Mouse (Mus musculus) gastrocnemius, postnatal 25 days (tissue): ENCODE measurements around the gene Olfr541. TPM values are rescaled to one million over a fixed set of nuclear protein-coding genes. Genes with fewer than 3 reads are reported as not detected.
"Not testable (repeated sequence)": the region's sequence is repeated elsewhere in the genome, so short reads cannot be mapped to it uniquely, and the experiment has no call there.

Experiments
- DNase-seq: peaks from one replicate; pipeline ENCODE4 v3.0.0; 2022
- long read RNA-seq, 2 experiments: library from polyadenylated mRNA; stranded (forward); transcript quantifications; one replicate each; pipeline ENCODE4 v2.0.0; 2021
- total RNA-seq, 2 experiments: library from RNA; stranded (reverse); gene quantifications; 1 replicate in 1 of 2; 2 replicates in 1 of 2; pipeline ENCODE4 v1.2.3; 2021

The Olfr541 gene
- not detected for total RNA-seq
- long read RNA-seq, experiment 1 = 0 reads
- long read RNA-seq, experiment 2 = 0 reads

DNA sequence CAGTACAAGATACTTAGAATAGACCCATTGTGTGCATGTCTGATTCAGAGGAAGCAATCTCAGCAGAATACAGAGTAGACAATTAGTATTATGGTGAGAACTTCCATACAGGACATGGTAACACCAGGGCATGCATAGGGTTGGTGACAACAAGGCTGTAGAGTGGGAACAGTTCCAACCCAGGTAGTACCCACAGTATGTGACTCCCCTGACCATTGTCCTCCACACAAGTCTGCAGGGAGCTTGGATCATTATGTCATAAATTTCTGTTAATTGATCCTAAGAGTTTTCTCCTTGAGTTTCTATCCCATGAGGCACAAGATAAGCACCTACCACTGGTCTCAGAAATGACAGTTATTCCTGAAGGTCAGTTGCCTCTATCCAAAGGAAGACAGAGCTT is at the start of gene Olfr541:
TSS of gene Olfr541 (plus strand) at position 301 of the 400 bp plus-strand sequence.
- no peak for DNase-seq

DNA sequence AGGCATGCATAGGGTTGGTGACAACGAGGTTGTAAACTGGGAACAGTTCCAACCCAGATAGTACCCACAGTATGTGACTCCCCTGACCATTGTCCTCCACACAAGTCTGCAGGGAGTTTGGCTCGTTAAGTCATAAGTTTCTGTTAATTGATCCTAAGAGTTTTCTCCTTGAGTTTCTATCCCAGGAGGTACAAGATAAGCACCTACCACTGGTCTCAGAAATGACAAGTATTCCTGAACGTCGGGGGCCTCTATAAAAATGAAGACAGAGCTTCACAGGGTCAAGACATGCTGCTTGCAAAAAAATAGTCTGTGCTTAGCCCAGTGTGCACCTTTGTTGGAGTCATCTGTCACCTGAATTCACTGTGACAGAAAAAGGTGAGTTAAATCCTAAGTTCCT is 37.4 kb upstream of the Olfr541 start, which contains the start of gene Olfr539:
TSS of gene Olfr539 (plus strand) at position 301 of the 400 bp plus-strand sequence.
- DNase-seq = no peak

- DNase-seq = not testable (repeated sequence)
Measured at GRCm38 (mm10) chr7:140670693-140671092, 26.4 kb upstream of the Olfr541 start.

DNA sequence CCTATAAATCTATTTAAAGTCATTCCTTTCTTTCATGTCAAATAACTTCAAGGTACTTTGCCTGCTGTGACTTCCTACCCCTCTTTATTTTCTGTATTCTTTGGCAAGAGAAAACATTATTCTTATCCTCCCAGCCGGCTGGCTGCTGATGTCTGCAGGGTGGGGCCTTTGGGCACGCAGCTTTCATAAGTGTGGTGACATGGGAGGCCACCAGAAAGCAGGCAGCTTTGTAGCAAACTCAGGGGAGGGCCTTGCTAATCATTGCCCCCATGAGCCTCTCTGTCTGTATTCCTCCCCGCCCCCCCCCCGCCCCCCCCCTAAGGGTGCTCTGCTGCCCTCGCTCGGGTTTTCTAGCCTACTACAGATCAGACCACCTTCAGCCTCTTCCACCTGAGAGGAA is 21.2 kb upstream of the Olfr541 start:
- no peak for DNase-seq

- not testable (repeated sequence) for DNase-seq
Measured at GRCm38 (mm10) chr7:140679591-140679990, 17.5 kb upstream of the Olfr541 start.

- DNase-seq = no peak
Measured at GRCm38 (mm10) chr7:140681651-140682050, 15.4 kb upstream of the Olfr541 start, which contains the start of gene Olfr45. Olfr45 (plus strand) TSS chr7:140681951.

DNA sequence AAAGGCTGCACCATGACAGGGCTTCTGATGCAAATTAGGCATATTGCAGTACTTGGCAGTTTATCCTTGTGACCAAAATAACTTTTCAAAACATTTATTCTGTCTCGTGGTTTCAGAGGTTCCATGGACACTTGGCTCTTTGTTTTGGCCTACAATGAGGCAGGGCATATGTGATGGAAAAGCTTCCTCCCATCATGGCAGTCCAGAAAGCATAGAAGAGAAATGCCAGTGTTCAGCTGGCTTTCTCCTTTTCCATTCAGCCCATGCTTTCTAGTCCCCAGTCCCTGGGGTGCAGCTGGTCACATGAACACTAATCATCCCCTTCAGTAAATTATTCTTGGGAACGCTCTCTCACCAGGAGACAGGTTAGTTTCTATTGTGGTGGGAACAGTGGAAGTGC is 9.3 kb downstream of the Olfr541 start:
- no peak for DNase-seq

- no peak for DNase-seq
Measured at GRCm38 (mm10) chr7:140707536-140708284, 10.6 kb downstream of the Olfr541 start.

GRCm38 (mm10) chr7:140717155-140718055 is 20.3 kb downstream of the Olfr541 start:
- DNase-seq = no peak

- DNase-seq = no peak
Measured at GRCm38 (mm10) chr7:140721095-140721494, 24.0 kb downstream of the Olfr541 start.

- no peak for DNase-seq
Measured at GRCm38 (mm10) chr7:140725558-140725957, 28.5 kb downstream of the Olfr541 start.

- DNase-seq = no peak
Measured at GRCm38 (mm10) chr7:140733162-140733561, 36.1 kb downstream of the Olfr541 start.

GRCm38 (mm10) chr7:140747402-140747801 is 50.3 kb downstream of the Olfr541 start:
- DNase-seq = no peak

DNA sequence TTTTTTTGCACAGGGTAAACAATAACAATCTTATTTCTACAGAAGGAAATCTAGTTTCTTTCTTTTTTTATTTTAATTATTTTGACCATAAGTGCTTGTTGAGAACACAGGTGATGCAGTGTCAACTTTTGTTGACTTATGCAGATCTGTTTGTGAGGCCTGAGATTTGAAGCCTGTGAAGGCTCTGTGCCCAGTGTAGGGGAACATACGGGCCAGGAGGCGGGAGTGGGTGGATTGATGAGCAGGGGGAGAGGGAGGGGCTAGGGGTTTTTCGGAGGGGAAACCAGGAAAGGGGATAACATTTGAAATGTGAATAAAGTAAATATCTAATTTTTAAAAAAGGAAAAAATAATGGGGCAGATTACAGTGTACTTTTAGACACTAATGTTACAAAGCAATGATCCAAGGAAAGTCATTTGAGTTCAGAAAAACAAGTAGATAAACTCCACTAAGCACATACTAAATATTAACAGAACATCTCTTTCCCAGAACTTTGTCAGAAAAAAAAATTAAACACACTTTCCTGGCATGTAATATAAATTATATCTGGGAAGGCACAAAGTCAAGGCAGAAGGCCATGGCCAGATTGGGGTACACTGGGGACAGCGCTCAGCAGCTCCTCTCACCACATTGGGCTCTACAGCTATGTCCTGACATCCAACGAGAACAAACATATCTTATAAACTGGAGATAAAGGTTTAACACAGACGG is 51.2 kb downstream of the Olfr541 start:
- no peak for DNase-seq

GRCm38 (mm10) chr7:140748827-140749160 is 51.7 kb downstream of the Olfr541 start:
- DNase-seq = no peak

- DNase-seq = no peak
Measured at GRCm38 (mm10) chr7:140754556-140754955, 57.5 kb downstream of the Olfr541 start.

Other genes starting within 250 kb of the Olfr541 start
- not detected for gene Olfr533, start 233.9 kb upstream of the Olfr541 start, total RNA-seq
- gene Olfr535, start 213.1 kb upstream of the Olfr541 start, total RNA-seq = not detected
- not detected for gene Olfr536, start 189.9 kb upstream of the Olfr541 start, total RNA-seq
- not detected for gene Olfr538, start 129.4 kb upstream of the Olfr541 start, total RNA-seq
- not detected for gene Olfr46, start 96.0 kb upstream of the Olfr541 start, total RNA-seq
- not detected for gene Olfr61, start 68.3 kb upstream of the Olfr541 start, total RNA-seq
- gene Olfr53, start 50.8 kb upstream of the Olfr541 start, total RNA-seq = not detected
- gene Olfr539, start 37.3 kb upstream of the Olfr541 start, total RNA-seq = not detected
- gene Olfr45, start 15.3 kb upstream of the Olfr541 start, total RNA-seq = not detected
- gene Cyp2e1, start 66.5 kb downstream of the Olfr541 start, total RNA-seq = 10 to 100 TPM in 1 of 2 experiments, under 1 TPM in 1; 0.92 to 35.9 TPM
- gene Syce1, start 90.6 kb downstream of the Olfr541 start, total RNA-seq = not detected
- not detected for gene Zfp941, start 124.9 kb downstream of the Olfr541 start, total RNA-seq
- gene Urah, start 137.8 kb downstream of the Olfr541 start, total RNA-seq = not detected
- not detected for gene Scgb1c1, start 148.3 kb downstream of the Olfr541 start, total RNA-seq
- gene Odf3, start 150.5 kb downstream of the Olfr541 start, total RNA-seq = not detected
- gene Gm45785, start 159.1 kb downstream of the Olfr541 start, total RNA-seq = not detected
- gene Ric8a, start 159.7 kb downstream of the Olfr541 start, total RNA-seq = 10 to 100 TPM; 13.5 to 14.0 TPM
- gene Bet1l, start 160.3 kb downstream of the Olfr541 start, total RNA-seq = 10 to 100 TPM in 1 of 2 experiments, 1 to 10 TPM in 1; 7.7 to 10.6 TPM
- 10 to 100 TPM; 79.5 to 88.7 TPM for gene Psmd13, start 184.7 kb downstream of the Olfr541 start, total RNA-seq
- 10 to 100 TPM; 25.4 to 26.6 TPM for gene Sirt3, start 185.0 kb downstream of the Olfr541 start, total RNA-seq
- 1,000 to 10,000 TPM; 1,696 to 1,975 TPM for gene Cox8b, start 203.2 kb downstream of the Olfr541 start, total RNA-seq
- gene Nlrp6, start 223.6 kb downstream of the Olfr541 start, total RNA-seq = not detected
- gene Pgghg, start 244.1 kb downstream of the Olfr541 start, total RNA-seq = 1 to 10 TPM; 4.3 to 4.6 TPM